Mouse (Mus musculus) mouse embryonic stem cell (cell line): ENCODE measurements around the gene Raet1e.
"Not testable (repeated sequence)": the region's sequence is repeated elsewhere in the genome, so short reads cannot be mapped to it uniquely, and the experiment has no call there.

Experiments used
- in situ Hi-C, 2 experiments: fragments of 300-500 bp; cut with MboI; formaldehyde crosslinking; loops; 1 replicate in 1 of 2; 3 replicates in 1 of 2; pipeline ENCODE4 v1.14.3; 2019 to 2020; ENCODE audit warnings: low sequenced_read_pairs in 2 of 2, low pct_unique_long_range_greater_than_20kb in 1 of 2, mixed read lengths in 1 of 2; ENCODE audit not compliant: unreplicated experiment in 1 of 2

The Raet1e gene

GRCm38 (mm10) chr10:22413702-22414494 lies 255.5 kb downstream of the Raet1e start:
- in situ Hi-C loops, result not testable (repeated sequence)
